Mouse (Mus musculus) kidney, adult 18-20 months (tissue): ENCODE results near the gene 4933417A18Rik.
A peak's percentile ranks its signal among the peaks of the same experiment; 100 is the strongest.
"Not testable (repeated sequence)": the region's sequence is repeated elsewhere in the genome, so short reads cannot be mapped to it uniquely, and the experiment has no call there.

ENCODE experiments used
- DNase-seq: peaks from one replicate; pipeline ENCODE4 v3.0.0; 2021

Gene 4933417A18Rik

DNA sequence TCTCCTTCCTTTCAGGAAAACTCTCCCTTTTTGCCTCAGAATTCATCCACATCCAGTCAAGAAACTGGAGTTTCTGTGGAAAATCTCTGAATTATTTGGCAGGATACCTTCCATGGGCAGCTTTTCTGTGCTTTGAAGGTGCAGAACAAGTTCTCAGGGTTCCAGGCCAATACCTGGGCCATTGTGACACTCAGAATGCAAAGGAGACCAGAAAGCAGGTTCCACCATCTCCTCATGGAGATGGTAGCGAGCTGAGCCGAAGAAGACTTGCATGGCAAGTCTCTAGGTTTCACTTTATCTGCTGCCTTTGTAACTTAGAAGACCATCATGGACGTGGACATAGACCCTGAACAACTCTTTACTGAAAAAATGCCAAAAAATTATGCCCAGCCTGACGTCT is at the start of gene 4933417A18Rik, which contains the start of gene Fam217a:
4933417A18Rik (plus strand) TSS at position 200 of the 400 bp plus-strand sequence.
Fam217a (minus strand) TSS at position 101 of the 400 bp plus-strand sequence.
- DNase-seq = no peak

DNA sequence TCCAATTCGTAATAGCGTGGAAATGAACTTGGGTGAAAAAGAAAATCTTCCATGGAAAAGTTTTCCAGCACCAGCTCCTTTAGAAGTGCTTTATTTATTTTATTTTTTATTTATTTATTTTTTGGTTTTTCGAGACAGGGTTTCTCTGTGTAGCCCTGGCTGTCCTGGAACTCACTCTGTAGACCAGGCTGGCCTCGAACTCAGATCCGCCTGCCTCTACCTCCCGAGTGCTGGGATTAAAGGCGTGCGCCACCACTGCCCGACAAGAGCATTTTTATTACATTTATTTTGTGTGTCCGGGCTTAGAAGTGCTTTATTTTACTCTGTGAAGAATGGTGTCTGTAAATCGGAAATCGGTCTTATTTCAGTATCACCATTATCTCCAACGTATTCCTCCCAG is 49.5 kb upstream of the 4933417A18Rik start:
- DNase-seq = peak; percentile 31

DNA sequence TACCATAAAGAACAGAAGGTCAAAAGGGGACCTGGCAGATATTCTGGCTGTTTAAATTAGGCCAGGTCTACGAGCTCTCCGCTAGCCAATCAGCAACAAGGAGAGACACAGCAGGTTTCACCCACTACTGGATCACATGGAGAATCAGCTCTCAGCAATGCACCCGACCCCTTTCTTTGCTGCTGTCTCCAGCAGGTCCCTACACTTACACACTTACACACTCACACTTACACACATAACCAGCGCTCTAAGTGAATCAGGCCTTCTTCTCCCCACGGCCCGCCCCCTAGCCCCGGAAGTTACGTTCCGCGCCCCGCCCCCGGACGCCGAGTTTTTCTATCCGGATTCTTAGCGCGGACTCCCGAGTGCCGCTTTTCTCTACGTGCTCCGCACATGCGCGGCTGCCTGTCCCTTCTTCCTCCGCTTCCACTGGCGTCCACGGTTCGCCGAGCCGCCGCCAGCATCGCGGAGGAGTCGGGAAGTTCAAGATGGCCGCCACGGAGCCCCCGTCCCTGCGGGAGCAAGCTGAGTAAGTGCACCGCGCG is 49.0 kb upstream of the 4933417A18Rik start, which contains the start of gene Prpf4b:
Prpf4b (plus strand) TSS at position 137 of the 545 bp plus-strand sequence.
- DNase-seq = peak; percentile 94

DNA sequence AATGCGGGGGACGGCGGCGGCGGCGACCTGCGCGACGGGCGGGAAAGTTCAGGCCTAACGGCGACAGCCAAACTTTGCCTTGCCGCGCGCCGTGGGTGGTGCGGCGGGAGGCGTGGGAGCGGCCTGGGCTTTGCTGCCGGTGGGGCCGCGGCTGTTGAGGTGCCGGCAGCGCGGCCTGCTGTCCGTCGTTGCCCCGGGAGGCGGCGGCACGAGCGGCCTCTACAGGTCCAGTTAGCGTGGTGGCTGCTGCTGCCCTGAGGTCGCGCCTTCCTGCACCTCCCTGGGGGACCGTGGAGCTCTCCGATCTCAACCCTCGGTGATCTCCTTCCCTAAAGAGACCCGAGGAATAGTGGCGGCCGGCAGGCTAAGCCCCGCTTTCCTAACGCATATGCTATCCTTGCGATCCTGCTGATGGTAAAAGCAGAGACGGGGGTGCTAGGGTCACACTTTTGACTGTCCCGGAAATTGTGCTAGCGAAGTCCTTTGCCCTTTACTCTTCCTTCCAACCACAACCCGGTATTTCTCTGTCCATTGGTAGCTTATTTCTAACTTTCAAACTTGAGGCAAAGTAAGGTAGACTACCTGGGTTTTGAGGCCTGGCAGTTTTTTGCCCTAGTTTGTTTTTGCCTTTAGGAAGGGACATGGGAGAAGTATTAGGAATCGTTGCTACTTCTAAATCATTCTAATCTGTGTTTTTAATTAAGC is 48.3 kb upstream of the 4933417A18Rik start:
- DNase-seq = peak; percentile 77

DNA sequence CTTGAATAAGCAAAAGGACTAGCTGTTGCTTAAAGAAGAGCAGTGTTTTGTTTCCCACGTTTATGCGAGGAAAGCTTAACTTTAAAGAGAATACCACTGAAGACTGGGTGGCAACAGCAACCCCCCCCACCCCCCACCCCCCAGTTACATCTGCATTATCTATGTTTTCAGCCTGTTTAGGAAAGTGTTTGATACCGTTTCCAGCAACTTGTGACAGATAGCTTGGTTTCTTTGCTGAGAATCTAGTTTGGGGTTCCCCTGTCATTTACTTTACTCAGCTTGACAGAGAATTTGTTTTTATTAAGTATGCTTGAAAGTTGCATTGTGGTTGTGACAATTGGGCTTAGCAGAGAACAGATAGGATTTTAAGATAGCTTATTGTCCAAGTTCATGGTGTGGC is 47.7 kb upstream of the 4933417A18Rik start:
- DNase-seq = no peak

DNA sequence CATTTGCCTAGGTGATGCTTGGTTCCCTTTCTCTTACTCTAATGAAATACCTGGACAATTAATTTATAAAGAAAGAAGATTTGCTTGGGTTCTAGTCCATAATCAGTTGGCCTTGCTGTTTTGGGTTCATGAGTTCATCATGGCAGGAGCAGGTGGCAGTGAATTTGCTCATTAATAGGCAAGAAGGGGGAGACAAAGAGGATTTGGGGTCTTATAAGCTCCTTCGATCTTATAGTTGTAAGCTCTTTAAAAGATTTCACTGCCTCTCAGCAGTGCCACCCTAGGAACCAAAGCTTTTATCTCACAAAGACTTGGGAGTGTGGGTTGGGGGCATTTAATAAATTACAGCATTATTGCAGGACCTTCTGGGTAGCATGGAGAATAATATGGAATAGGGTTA is 31.3 kb upstream of the 4933417A18Rik start:
- no peak for DNase-seq

DNA sequence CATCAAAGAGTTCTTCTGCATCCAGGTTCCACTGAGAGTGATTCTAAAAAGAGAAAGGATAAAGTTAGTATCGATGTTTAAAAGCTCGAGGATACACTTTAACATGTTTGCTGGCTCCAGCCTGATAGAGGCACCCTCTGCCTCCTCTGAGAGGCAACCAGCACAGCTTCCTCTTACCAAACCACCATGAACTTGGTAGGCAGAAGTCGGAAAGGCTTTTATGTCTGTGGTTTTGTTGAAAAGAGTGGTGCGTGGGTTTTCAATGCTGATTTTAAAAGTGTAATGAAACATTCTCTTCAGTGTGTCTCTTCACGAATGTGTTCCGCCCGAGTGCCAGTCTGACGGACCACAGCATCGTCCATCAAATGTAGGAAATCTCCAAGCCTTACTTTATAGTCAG is 9.6 kb upstream of the 4933417A18Rik start:
- no peak for DNase-seq

DNA sequence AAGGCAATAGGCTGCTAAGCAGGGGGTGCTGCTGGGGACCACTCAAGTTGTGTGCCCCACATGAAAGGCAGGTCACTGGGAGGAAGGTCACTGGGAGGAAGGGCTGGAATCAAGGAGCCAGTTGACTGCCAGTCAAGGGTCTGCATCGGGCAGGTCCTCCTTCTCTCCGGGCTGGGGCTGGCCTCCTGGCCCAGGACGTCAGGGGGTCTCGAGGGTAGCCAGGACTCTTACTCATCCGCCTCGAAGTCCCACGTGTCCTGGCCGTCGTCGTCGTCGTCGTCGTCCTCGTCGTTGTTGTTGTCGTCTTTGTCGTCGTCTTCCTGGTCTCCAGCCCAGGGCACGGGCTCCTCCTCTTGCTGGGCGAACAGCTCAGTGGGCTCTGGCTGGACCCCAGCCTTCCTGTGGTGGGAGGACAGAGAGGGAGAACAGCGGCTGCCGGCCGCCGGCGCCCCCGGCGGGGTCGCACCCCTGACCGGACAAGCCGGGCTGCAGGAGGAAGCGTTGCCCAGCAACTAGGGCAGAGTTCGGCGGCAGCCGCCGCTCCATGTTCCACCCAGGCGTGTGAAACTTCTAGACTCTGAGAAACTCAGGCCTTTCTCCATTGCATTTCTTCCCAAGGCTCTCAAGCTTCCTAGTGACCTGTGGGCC is 7.6 kb upstream of the 4933417A18Rik start:
- peak; percentile 23 for DNase-seq

DNA sequence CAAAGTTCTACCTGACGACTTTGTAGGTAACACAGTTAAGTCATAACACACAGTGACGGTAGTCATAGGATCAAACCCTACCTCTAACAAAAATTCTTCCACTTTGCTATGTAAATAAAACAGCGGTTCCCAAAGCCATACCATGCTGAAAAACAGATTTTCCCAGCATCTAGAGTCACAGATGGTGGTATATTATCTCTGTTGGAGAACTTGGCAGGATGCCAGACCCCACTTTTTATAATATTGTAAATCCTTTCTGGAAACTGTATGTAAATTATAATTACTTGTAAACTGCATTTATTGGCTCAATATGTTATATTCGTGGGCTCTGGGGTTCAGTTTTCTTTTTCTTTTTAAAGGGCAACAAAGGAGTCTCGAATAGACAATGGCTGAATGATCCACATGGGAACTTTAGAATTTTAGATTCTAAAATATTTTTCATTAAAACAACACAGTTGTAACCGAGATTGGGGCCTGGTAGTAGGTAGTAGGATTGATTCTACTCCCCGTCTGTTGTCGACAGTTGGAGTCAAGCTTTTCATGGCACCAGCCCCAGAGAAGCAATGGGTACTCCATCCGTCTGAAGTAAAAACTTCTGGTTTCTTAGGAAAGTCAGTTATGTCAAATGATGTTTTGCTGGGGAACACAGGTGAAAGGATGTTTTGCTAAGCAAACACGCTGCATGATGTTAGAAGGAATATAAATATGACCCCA is 10.9 kb downstream of the 4933417A18Rik start:
- DNase-seq = no peak

DNA sequence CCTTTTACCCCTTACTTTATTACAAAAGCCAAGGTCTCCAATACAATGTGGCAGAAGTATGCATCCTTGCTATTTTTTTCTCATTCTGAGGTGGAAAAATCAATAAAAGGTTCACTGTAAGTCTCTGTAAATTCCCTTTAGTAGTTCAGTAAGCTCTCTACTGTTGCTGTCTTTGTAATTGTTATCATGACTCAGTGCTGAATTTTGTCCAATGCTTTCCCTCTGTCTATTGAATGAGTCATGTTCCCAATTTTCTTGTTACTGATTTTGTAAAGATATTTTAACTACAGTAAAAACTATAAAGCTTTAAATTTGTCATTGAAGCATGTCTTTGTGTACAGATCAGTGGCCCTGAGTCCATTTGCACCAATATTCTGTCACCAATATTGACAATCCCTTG is 18.2 kb downstream of the 4933417A18Rik start:
- DNase-seq = no peak

DNA sequence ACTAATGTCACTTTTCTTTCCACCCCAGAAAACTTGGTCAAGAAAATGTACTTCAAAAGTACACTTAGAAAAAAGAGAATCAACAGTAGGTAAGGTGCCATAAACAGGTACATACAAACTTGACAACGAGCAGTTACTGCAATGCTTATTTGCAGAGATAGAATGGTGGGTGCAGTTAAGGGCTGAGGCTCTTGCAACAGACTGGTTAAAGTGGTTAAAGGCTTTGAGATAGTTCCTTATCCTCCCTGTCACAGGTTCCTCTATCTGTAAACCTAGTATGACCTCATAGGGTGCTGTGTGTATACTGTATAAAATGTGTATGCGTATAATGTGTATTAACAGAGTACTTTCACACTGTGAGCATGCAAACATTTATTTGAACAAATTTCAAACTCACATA is 27.2 kb downstream of the 4933417A18Rik start:
- DNase-seq = not testable (repeated sequence)

DNA sequence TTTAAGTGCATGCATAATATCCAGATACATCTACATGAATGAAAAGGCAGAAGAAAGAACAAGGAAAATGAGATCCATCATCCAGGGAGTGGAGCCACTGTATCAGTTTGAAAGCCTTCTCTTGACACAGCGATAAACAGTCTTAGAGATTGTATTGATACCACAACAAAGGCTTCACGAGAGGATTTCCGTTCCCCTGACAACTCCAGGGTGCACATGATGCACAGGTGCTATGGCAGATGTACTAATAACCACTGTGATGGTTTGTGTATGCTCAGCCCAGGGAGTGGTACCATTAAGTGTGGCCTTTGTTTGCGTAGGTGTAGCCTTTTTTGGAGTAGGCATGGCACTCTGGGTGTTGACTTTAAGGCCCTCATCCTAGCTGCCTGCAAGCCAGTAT is 32.7 kb downstream of the 4933417A18Rik start:
- DNase-seq = no peak

DNA sequence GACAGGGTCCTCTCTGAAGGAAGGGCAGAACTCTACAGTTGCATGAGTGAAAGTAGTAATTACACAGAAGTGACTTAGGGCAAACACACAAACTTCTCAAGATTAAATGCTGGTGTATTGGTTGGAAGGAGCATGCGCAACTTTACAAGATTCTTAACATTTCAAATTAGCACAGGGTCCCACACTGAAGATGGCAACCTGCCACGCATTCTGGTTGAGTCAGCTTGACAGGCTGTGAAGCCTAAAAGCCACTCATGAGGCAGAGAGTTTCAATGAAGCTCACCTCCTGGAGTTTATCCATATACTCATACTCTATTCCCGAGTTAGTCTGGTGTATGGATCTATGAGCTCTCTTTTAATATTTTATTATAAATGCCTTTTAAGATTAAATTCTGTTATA is 33.9 kb downstream of the 4933417A18Rik start:
- not testable (repeated sequence) for DNase-seq

DNA sequence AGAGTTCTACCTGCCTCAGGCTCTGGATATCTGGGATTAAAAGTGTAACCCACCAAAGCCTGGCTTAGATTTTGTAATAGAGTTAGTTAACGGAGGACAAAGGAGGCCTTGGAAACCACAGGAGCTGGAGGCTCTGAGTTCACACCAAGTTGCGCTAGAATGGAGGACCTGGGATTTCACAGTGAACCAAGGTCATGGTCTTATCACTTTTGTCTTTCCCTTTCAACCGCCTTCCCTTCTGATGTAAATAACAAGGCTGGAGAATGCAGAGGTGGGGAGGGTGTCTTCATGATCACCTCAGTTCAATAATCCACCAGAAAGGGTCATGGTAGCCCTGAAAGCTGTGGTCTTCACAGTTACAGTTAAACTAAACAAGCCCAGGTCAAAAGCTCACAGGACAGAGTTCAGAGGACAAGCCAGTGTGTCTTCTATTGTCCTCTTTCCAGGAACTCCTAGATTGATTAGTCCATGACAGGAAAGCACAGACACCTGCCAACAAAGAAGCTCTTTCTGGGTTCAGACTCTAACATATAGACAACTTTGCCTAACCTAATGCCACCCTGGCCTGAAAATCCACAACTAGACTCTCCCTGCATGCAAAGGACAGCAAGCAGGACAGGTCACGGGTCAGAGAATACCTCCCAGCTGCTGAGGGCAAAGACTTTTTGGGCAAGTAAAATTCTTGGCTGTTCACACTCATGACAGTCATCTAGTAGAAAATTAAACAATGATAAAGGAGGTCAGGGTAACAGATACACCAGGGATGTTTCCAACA is 37.0 kb downstream of the 4933417A18Rik start:
- DNase-seq = peak; percentile 50

DNA sequence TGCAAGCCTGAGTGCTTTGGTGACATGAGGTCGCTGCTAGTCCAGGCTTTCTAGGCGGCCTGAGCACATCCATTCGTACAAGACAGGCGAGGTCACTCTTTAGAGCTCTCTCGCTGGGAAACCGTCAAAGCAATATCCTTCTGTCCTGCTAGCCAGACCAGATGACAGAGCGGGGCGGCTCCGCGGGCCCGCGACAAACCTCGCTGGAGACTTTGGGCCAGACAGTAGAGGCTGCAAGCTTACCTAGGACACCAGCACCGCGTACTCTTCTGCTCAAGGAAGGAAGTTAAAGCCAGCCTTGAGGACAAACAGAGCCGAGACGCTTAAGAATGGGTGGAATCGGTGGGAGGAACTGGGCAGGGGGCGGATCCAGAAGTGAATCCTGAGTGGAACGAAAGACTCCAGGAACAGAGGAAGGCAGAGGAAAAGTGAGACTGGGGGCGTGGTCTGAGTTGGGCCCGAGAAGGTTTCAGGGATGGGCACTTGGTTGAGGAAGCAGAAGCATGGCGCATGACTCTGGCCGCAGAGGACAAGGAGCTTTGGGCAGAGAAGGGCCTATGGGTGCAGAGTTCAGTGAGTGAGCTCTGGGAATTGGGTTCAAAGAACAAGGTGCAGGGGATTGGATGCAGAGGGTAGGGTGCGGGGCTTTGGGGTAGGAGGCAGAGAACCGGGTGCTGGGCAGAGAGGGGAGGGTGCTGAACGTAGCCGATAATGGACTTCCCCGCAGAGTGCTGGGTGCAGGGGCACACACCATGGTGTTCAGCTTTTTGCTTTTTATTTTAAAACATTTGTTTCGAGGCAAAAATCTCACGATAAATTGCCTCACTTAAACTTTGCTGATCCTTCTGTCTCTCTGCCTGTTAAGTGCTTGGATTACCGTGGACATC is 39.5 kb downstream of the 4933417A18Rik start, which contains the start of gene Eci3:
Eci3 (minus strand) TSS at position 300 of the 887 bp plus-strand sequence.
- DNase-seq = peak; percentile 83

DNA sequence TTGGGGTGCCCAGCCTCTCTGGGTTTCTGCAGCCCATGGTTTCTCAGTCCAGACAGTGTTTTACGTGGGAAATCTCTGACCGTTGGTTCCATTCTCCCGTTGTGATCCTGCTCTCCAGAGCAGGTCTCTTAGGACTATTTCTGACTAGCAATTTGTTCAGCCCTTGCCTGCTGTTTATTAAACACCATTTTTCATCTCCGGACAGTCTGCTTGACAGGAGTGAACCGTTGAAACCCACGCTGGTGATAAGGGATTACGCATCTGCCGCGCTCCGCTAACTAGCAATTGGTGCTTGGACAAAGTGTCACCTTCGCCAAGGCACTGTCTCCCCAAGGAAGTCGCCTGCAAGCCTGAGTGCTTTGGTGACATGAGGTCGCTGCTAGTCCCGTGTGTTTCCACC is 40.2 kb downstream of the 4933417A18Rik start:
- peak; percentile 42 for DNase-seq

DNA sequence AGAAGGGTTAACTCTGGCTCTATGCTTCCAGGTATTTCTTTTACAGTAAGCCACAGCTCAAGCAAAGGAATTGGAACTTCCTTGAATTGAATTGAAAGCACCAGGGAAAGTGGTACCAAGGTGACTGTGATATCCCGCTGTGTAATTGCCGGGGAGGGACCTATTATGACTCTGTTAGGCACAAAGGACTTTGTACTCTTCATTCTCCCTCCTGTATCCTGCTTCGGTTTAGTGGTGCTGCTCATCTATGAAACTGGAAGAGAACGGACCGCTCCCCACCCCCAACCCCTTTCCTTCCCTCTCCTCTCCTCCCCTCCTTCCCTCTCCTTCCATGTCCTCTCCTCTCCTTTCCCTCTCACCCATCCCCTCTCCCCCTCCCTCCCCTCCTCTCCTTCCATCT is 40.7 kb downstream of the 4933417A18Rik start:
- DNase-seq = no peak

DNA sequence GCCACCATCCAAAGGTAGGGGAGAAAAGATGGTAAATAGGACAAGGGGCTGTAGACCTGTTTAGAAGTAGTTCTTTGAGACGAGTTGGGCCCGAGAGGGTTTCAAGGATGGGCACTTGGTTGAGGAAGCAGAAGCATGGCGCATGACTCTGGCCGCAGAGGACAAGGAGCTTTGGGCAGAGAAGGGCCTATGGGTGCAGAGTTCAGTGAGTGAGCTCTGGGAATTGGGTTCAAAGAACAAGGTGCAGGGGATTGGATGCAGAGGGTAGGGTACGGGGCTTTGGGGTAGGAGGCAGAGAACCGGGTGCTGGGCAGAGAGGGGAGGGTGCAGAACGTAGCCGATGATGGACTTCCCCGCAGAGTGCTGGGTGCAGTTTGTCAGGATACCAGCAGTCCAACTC is 41.4 kb downstream of the 4933417A18Rik start:
- not testable (repeated sequence) for DNase-seq

DNA sequence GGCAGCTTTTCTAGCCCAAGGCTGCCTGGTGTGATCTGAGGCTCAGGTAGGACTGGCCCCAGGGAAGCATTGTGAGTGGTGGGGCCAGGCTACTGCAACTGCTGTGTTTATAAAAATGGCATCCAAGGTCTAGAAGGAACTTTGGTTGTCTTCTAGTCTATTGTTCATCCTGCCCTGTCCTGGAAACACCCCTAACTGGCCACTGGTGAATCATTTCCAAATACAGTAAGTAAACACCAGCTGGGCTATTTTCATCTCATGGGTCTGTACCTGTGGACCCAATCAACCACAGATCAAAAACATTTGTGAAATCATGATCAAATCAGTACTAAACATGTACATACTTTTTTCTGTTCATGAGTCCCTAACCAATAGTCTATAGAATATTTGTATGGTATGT is 48.2 kb downstream of the 4933417A18Rik start:
- DNase-seq = not testable (repeated sequence)

DNA sequence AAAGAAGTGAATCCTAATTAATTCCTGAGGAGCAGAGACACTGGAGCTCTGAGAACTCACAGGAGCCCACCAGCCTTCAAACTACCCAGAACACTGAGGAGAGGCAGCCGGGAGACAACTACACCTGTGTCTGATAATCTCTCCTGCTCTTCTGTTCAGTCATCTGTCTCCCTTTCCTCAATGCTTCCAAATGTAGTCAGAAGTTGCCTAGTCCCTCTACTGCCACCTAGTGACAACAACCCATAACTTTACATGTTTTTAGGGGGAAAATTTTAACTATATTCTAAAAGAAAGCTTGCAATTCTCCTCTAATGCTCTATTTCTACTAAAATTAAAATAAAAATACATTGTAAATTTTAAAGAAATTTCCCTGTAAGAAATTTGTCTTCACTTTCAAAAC is 48.9 kb downstream of the 4933417A18Rik start:
- DNase-seq = peak; percentile 31

DNA sequence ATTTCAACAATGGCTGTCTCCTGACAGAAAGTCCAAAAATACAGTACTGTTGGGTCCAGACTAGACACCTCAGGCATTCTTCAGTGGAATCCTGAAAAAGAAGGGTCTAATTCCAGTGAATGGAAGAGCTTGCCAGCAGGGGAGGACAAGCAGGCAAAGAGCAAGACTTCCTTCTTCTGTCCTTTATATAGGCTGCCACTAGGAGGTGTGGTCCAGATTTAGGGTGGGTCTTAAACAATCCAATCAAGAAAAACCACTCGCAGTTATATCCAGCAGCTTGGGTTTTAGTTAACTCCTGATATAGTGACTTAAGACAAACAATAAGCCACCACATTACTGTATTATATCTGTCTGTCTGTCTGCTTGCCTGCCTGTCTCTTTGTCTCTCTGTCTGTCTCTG is 49.6 kb downstream of the 4933417A18Rik start:
- DNase-seq = no peak
